Mouse (Mus musculus) kidney, embryonic 14.5 days (tissue): ENCODE results near the gene Cant1. TPM values are rescaled to one million over a fixed set of nuclear protein-coding genes. Genes with fewer than 3 reads are reported as not detected.

ENCODE experiments used
- ATAC-seq: fragments of 200-750 bp; cut with Nextera tagmentation; 2 replicates; pipeline ENCODE4 v1.8.0; 2017; ENCODE audit warnings: moderate number of reproducible peaks, mild to moderate bottlenecking, moderate TSS enrichment, moderate library complexity; ENCODE audit not compliant: low FRiP score, low TSS enrichment
- H3K27ac ChIP-seq: fragments of 300-500 bp; sonication (generic); 2 replicates; pipeline ENCODE4 v1.5.1; 2014; ENCODE audit warnings: low read depth, mild to moderate bottlenecking, low read length, moderate library complexity, mixed read lengths
- H3K27me3 ChIP-seq: fragments of 300-500 bp; sonication (generic); 2 replicates; pipeline ENCODE4 v1.6.1; 2014; ENCODE audit warnings: mild to moderate bottlenecking, low read length; ENCODE audit not compliant: control insufficient read depth, insufficient read depth
- H3K36me3 ChIP-seq: fragments of 300-500 bp; sonication (generic); 2 replicates; pipeline ENCODE4 v1.6.1; 2014; ENCODE audit warnings: low read length, mixed read lengths; ENCODE audit not compliant: control insufficient read depth, insufficient read depth
- H3K4me1 ChIP-seq: fragments of 300-500 bp; sonication (generic); 2 replicates; pipeline ENCODE4 v1.6.1; 2014; ENCODE audit warnings: low read length, mixed read lengths; ENCODE audit not compliant: control insufficient read depth, insufficient read depth
- H3K4me2 ChIP-seq: fragments of 300-500 bp; sonication (generic); replicated peaks from 2 replicates; pipeline ENCODE4 v1.6.1; 2014; ENCODE audit warnings: low read depth, mild to moderate bottlenecking, low read length
- H3K4me3 ChIP-seq: fragments of 300-500 bp; sonication (generic); 2 replicates; pipeline ENCODE4 v1.5.1; 2014; ENCODE audit warnings: mild to moderate bottlenecking, low read length
- H3K9ac ChIP-seq: fragments of 300-500 bp; sonication (generic); 2 replicates; pipeline ENCODE4 v1.6.1; 2014; ENCODE audit warnings: low read depth, mild to moderate bottlenecking, low read length, moderate library complexity
- H3K9me3 ChIP-seq: fragments of 300-500 bp; sonication (generic); 2 replicates; pipeline ENCODE4 v1.6.1; 2016; ENCODE audit warnings: low read length; ENCODE audit not compliant: control insufficient read depth
- WGBS: fragments of 180-500 bp; shearing (Covaris S2); extraction: QIAGEN DNeasy Blood & Tissue Kit; methylation state at CpG from one replicate; pipeline ENCODE4 v1.1.7; 2014; 5-methylcytosine and 5-hydroxymethylcytosine counted together
- polyA plus RNA-seq: library from polyadenylated mRNA; unstranded; fragments of >200 nt; fragmentation: Nextera tagmentation; extraction: Ambion mirVana; gene quantifications from 2 replicates; pipeline ENCODE4 v1.2.1, GENCODE M21; 2014

Gene Cant1
- polyA plus RNA-seq, 1 experiment from 2014 or later: 24.1 TPM

DNA sequence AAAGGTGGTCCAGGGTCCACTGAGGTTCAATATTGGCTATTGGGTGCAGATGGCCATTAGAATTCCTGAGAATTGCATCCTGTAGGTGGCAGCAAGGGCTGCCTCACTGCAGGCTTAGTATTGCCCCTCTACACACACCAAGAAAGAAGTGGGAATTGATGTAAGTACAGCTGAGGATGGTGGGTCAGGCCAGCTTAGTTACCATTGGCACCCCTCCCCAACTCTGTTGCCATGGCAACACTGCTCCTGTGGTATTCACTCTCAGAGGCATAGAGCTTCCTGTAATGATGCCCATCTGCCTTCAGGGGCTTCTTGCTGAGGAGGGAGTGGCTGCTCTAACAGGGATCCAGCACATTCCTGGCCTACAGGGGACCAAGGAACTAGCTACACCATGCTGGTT, 43.9 kb downstream of the Cant1 start:
- Histone ChIP-seq H3K9ac (no peak overlapping the region), H3K4me1 (peaks cover 10% of the 10 kb centered on the region; the same call in 1 of the 2 replicates), H3K4me2 (no peak overlapping the region), H3K27me3 (no peaks in the 10 kb centered on the region), H3K36me3 (no peaks in the 10 kb centered on the region), H3K4me3 (no peak overlapping the region), H3K9me3 (no peaks in the 10 kb centered on the region), H3K27ac (no peak overlapping the region)
- no peak for ATAC-seq

DNA sequence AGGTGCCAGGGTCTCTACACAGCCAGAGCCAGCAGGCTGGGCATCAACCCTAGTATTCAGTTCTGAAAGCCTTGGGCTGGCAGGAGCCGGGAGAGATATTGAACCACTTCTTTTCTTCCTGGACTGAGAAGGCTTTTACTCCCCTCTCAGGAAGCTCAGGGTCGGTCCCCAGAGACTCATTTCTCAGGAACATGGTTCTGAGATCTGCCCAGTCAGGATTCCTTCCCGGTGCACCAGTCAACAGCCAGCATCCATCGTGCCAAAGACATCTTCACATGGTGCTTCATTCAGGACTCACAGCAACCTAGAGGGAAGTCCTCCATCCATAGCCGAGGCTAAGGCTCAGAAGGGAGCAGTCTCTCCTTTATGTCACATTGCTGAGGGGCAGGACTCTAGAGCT, 44.4 kb downstream of the Cant1 start:
- WGBS: 55% methylated on average over 5 of the region's 5 CpGs
- Histone ChIP-seq H3K9ac (no peak overlapping the region), H3K9me3 (no peaks in the 10 kb centered on the region), H3K4me1 (peaks cover 10% of the 10 kb centered on the region; the same call in 1 of the 2 replicates), H3K27me3 (no peaks in the 10 kb centered on the region), H3K4me3 (no peak overlapping the region), H3K36me3 (no peaks in the 10 kb centered on the region), H3K27ac (no peak overlapping the region), H3K4me2 (no peak overlapping the region)
- ATAC-seq: no peak

DNA sequence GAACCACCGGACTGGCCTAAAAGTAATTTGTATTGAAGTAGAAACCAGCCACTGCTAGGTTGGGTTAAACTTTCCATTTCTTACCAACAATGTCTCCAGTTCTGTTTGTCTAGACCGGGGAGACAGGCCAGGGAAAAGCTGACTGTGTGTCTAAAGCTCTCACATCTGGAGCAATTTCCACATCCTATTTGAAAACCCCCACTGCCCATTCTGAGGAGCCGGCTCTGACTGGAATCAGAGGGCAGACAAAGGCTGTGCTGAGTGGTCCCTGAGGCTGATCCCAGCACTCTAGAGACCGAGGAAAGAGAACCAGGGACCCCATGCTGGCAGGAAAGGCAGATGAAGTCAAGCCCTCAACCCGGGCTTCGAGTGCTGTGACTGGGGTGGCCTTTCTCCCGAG, 46.2 kb downstream of the Cant1 start:
- Histone ChIP-seq H3K27ac (no peak overlapping the region), H3K27me3 (no peaks in the 10 kb centered on the region), H3K36me3 (no peaks in the 10 kb centered on the region), H3K4me2 (no peak overlapping the region), H3K4me3 (no peak overlapping the region), H3K9ac (no peak overlapping the region), H3K9me3 (no peaks in the 10 kb centered on the region), H3K4me1 (peaks cover 10% of the 10 kb centered on the region; the same call in 1 of the 2 replicates)
- no peak for ATAC-seq
- WGBS: 66% methylated on average over 7 of the region's 7 CpGs

DNA sequence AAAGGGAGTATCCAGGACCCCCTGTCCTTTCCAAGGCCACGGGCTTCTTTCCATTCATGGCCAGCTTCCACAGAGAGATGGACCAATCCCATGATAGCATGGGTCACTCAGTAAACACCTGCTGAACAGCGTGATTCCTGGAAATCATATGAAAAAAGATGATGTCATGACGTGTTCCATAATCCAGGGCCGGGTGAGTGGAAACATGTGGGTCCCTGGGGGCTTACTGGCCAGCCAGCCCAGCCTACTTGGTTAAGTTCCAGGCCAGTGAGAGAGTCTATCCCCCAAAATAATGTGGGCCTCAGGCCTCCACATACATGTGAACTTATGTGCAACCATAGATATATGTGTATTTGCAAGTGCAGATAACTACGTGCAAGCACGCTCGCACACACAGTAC, 47.0 kb downstream of the Cant1 start:
- no peak overlapping the region for H3K4me3 ChIP-seq
- no peaks in the 10 kb centered on the region for H3K9me3 ChIP-seq
- H3K27ac ChIP-seq: no peak overlapping the region
- WGBS: 87% methylated on average over 7 of the region's 7 CpGs
- no peak for ATAC-seq
- H3K4me2 ChIP-seq: no peak overlapping the region
- no peaks in the 10 kb centered on the region for H3K27me3 ChIP-seq
- H3K4me1 ChIP-seq: peaks cover 10% of the 10 kb centered on the region; the same call in 1 of the 2 replicates
- no peaks in the 10 kb centered on the region for H3K36me3 ChIP-seq
- H3K9ac ChIP-seq: no peak overlapping the region

DNA sequence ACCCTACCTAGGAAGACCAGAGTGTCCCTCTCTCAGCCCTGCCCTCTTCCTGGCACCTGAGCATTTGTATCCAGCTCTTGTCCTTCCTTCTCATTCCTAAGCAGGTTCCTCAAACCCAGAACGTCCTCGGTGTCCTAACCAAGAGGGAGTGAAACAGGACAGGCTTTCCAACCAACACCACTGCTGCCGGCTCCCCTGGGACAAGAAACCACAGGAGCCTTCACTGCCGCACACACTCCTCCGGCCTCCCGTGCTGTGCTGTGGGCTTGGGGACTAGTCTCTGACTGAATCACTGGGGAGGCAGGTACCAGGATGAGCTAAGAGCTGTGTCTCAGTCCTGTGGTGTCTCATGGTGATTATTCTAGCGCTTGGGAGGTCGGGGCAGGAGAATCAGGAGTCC, 49.2 kb downstream of the Cant1 start:
- H3K4me3 ChIP-seq: no peak overlapping the region
- no peak for ATAC-seq
- WGBS: 75% methylated on average over 8 of the region's 8 CpGs
- no peak overlapping the region for H3K9ac ChIP-seq
- no peak overlapping the region for H3K27ac ChIP-seq
- no peaks in the 10 kb centered on the region for H3K27me3 ChIP-seq
- H3K4me2 ChIP-seq: no peak overlapping the region
- peaks cover 9% of the 10 kb centered on the region for H3K4me1 ChIP-seq
- no peaks in the 10 kb centered on the region for H3K9me3 ChIP-seq
- no peaks in the 10 kb centered on the region for H3K36me3 ChIP-seq

DNA sequence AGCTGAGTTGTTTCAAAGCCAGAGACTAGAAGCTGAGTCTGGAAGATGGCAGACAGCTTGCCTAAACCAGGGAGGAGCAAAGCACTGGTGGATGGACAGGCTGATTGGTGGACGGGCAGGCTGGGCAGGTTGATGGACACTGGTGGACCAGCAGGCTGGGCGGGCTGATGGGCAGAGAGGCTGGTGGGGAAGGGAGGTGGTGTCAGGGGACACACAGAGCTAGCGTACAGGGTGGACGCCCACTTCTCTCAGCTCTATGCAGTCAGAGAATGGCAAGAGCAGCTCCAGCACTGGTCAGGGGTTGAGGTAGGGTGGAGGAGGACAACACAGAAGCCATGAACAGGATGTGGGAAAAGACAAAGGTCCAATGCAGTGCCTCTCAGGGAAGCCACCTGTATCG, 49.6 kb downstream of the Cant1 start:
- Histone ChIP-seq H3K9ac (no peak overlapping the region), H3K27ac (no peak overlapping the region), H3K36me3 (no peaks in the 10 kb centered on the region), H3K4me2 (no peak overlapping the region), H3K27me3 (no peaks in the 10 kb centered on the region), H3K4me3 (no peak overlapping the region), H3K9me3 (no peaks in the 10 kb centered on the region), H3K4me1 (peaks cover 9% of the 10 kb centered on the region)
- WGBS: 79% methylated on average over 5 of the region's 5 CpGs
- ATAC-seq: no peak

DNA sequence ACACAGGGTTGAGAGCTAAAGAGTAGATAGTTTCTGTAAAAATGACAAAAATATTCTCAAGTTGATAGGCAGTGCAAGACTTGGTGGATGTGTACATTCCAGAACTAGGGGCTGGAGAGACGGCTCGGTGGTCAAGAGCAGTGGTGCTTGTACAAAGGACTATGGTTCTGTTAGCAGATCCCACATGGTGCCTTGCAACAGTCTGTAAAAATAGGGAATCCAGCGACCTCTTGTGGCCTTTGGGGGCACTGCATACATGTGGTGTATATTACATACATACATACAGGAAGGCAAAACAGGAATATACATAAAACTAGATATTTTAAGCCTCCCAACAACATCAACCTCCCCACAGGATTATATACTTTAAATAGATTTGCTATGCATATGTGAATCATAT, 50.6 kb downstream of the Cant1 start:
- Histone ChIP-seq H3K4me2 (no peak overlapping the region), H3K27ac (no peak overlapping the region), H3K9ac (no peak overlapping the region), H3K9me3 (no peaks in the 10 kb centered on the region), H3K4me3 (no peak overlapping the region), H3K4me1 (peaks cover 15% of the 10 kb centered on the region), H3K27me3 (no peaks in the 10 kb centered on the region), H3K36me3 (no peaks in the 10 kb centered on the region)
- ATAC-seq: no peak
- WGBS: 71% methylated on average over 3 of the region's 3 CpGs

DNA sequence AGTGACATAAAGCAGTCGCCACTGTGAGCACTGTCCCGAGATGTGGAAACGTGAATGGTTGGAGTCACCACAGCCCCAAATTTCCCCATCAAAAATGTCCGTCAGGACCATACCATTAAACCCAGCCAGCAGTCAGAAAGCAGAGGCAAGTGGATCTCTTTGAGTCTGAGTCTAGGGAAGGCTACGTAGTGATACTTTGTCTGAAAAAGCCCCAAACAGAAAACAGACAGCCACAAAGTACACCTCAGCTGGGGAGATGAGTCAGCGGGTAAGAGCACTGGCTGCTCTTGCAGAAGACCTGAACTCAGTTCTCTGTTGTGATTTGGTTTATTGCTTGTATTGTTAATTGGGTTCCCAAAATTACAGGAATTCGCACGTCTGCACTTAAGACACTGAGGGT, 52.3 kb downstream of the Cant1 start:
- Histone ChIP-seq H3K4me2 (no peak overlapping the region), H3K27me3 (no peaks in the 10 kb centered on the region), H3K36me3 (no peaks in the 10 kb centered on the region), H3K4me1 (peaks cover 27% of the 10 kb centered on the region), H3K9me3 (no peaks in the 10 kb centered on the region), H3K9ac (no peak overlapping the region), H3K4me3 (no peak overlapping the region), H3K27ac (no peak overlapping the region)
- 82% methylated on average over 8 of the region's 8 CpGs for WGBS
- ATAC-seq: no peak

DNA sequence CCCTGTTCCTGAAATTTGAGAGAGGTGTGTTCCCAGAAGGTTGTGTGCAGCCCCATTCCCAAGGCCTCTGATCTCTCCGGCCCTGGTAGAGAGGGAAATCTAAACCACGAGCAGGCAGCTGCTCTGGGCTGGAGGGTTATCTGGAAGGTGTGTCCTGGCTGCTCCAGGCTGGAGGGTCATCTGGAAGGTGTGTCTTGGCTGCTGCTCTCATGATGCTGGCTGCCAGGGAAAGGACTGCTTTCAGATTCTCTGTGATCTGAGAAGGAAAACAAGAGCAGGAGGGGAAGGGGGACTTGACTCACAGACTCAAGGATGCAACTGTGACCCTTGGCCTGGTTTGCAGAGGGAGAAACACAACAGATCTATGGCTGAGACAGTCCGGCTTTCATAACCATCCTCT, 52.8 kb downstream of the Cant1 start:
- peaks cover 29% of the 10 kb centered on the region for H3K4me1 ChIP-seq
- no peaks in the 10 kb centered on the region for H3K27me3 ChIP-seq
- WGBS: 43% methylated on average over 3 of the region's 3 CpGs
- no peaks in the 10 kb centered on the region for H3K9me3 ChIP-seq
- H3K27ac ChIP-seq: peak overlapping the region; percentile 67; the same call in 1 of the 2 replicates
- no peak overlapping the region for H3K4me3 ChIP-seq
- H3K4me2 ChIP-seq: no peak overlapping the region
- no peaks in the 10 kb centered on the region for H3K36me3 ChIP-seq
- no peak for ATAC-seq
- H3K9ac ChIP-seq: no peak overlapping the region

DNA sequence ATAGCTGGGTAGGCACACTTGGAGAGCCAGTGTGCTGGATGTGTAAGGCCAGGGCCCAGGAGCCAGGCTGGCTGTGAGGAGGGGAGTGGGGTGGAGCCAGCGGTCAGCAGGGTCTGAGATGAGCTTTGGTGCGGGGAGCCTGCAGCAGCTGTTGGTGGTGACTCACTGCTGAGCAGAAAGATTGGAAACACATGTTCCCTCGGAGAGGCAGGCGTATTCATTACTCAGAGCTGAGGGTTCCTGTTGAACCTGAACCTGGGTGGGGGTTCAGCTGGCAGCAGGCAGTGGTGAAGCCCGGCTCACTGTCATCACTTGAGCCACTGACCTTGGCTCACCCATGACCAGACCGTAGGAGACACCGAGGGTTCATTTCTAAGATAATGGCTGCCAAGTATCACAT, 53.7 kb downstream of the Cant1 start:
- H3K27ac ChIP-seq: peak overlapping the region; percentile 67; the same call in 1 of the 2 replicates
- no peak overlapping the region for H3K9ac ChIP-seq
- peaks cover 37% of the 10 kb centered on the region for H3K4me1 ChIP-seq
- no peak overlapping the region for H3K4me3 ChIP-seq
- no peaks in the 10 kb centered on the region for H3K36me3 ChIP-seq
- ATAC-seq: peak; percentile 37; the same call in 1 of the 2 replicates
- no peaks in the 10 kb centered on the region for H3K27me3 ChIP-seq
- no peak overlapping the region for H3K4me2 ChIP-seq
- 18% methylated on average over 7 of the region's 7 CpGs for WGBS
- H3K9me3 ChIP-seq: no peaks in the 10 kb centered on the region
